Mouse (Mus musculus) embryonic facial prominence, embryonic 15.5 days (tissue): ENCODE measurements around the gene Slc10a6. TPM values are rescaled to one million over a fixed set of nuclear protein-coding genes. Genes with fewer than 3 reads are reported as not detected.

Experiments used
- ATAC-seq: fragments of 200-750 bp; cut with Nextera tagmentation; 2 replicates; pipeline ENCODE4 v1.8.0; 2017; ENCODE audit warnings: low read depth, moderate TSS enrichment; ENCODE audit not compliant: insufficient number of reproducible peaks, low FRiP score, low TSS enrichment
- H3K27ac ChIP-seq: fragments of 300-500 bp; sonication (generic); replicated peaks from 2 replicates; pipeline ENCODE4 v1.5.1; 2015; ENCODE audit warnings: mild to moderate bottlenecking, inconsistent platforms
- H3K27me3 ChIP-seq: fragments of 300-500 bp; sonication (generic); 2 replicates; pipeline ENCODE4 v1.6.1; 2015; ENCODE audit warnings: inconsistent platforms
- H3K36me3 ChIP-seq: fragments of 300-500 bp; sonication (generic); 2 replicates; pipeline ENCODE4 v1.6.1; 2015; ENCODE audit warnings: mild to moderate bottlenecking, inconsistent platforms
- H3K4me1 ChIP-seq: fragments of 300-500 bp; sonication (generic); 2 replicates; pipeline ENCODE4 v1.6.1; 2015; ENCODE audit warnings: inconsistent platforms
- H3K4me2 ChIP-seq: fragments of 300-500 bp; sonication (generic); replicated peaks from 2 replicates; pipeline ENCODE4 v1.6.1; 2015; ENCODE audit warnings: mild to moderate bottlenecking, inconsistent platforms
- H3K4me3 ChIP-seq: fragments of 300-500 bp; sonication (generic); replicated peaks from 2 replicates; pipeline ENCODE4 v1.5.1; 2015; ENCODE audit warnings: mild to moderate bottlenecking, inconsistent platforms
- H3K9ac ChIP-seq: fragments of 300-500 bp; sonication (generic); 2 replicates; pipeline ENCODE4 v1.6.1; 2015; ENCODE audit warnings: inconsistent platforms
- H3K9me3 ChIP-seq: fragments of 300-500 bp; sonication (generic); replicated peaks from 2 replicates; pipeline ENCODE4 v1.6.1; 2016; ENCODE audit warnings: inconsistent platforms
- WGBS: fragments of 180-500 bp; shearing (Covaris S2); methylation state at CpG from one replicate; pipeline ENCODE4 v1.1.7; 2015; 5-methylcytosine and 5-hydroxymethylcytosine counted together
- polyA plus RNA-seq: library from polyadenylated mRNA; unstranded; fragments of >200 nt; fragmentation: Nextera tagmentation; extraction: Ambion mirVana; gene quantifications from 2 replicates; pipeline ENCODE4 v1.2.1, GENCODE M21; 2015

The Slc10a6 gene
- polyA plus RNA-seq, result 7.8 TPM in 2 replicates

DNA sequence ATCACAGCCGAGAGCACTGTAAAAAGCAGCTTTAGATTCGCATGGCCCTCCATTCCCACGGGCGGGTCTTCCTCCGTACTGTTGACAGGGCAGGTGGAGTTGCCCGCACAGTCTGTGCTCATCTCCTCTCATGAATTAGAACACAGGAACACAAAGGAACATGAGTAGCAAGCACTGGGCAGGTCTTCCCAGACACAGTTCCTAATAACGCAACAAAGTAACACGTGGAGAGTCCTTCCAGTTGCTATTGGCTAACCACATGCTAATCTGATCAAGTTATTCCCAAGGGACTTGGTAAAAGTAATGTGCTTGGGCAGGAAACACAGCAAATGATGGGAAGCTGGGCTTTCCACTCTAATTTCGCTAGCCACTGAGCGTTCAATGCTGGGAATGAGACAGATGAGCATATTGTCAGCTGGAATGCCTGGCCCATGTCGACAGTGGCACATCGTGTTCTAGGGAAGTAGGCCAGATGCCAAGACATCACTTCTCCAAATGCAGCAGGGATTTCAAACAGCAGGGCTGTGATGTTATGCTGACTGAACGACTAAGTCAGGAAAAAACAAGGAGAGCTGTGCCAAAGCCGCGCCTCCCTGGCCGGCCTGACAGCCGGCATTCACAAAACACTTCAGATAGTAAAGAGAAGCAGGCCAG is at the start of gene Slc10a6:
Slc10a6 (minus strand) TSS at position 293 of the 654 bp plus-strand sequence.
- ATAC-seq, result peak; percentile 84
- H3K4me3 ChIP-seq, result 0 out of 2 replicates have a peak within 1 kb of the TSS, but pooled peaks have one; percentile 1
- H3K36me3 ChIP-seq, result no peaks in the 10 kb centered on the region
- no peaks in the 10 kb centered on the region for H3K9me3 ChIP-seq
- H3K27ac ChIP-seq, result peak within 1 kb of the TSS; percentile 78
- peak within 1 kb of the TSS; percentile 16; the same call in 1 of the 2 replicates for H3K4me2 ChIP-seq
- H3K27me3 ChIP-seq, result no peaks in the 10 kb centered on the region
- WGBS, result 36% methylated on average over 17 of the region's 17 CpGs
- H3K4me1 ChIP-seq, result peaks cover 16% of the 10 kb centered on the region
- no peak within 1 kb of the TSS for H3K9ac ChIP-seq

- Histone ChIP-seq H3K4me1 (no peaks in the 10 kb centered on the region), H3K9me3 (no peaks in the 10 kb centered on the region), H3K27ac (no peak overlapping the region), H3K36me3 (no peaks in the 10 kb centered on the region), H3K9ac (no peak overlapping the region), H3K27me3 (no peaks in the 10 kb centered on the region), H3K4me2 (no peak overlapping the region), H3K4me3 (no peak overlapping the region)
- ATAC-seq, result no peak
- 89% methylated on average over 5 of the region's 5 CpGs for WGBS
These were observed 49.8 kb upstream of the Slc10a6 start for GRCm38 (mm10) chr5:103678974-103679373.

DNA sequence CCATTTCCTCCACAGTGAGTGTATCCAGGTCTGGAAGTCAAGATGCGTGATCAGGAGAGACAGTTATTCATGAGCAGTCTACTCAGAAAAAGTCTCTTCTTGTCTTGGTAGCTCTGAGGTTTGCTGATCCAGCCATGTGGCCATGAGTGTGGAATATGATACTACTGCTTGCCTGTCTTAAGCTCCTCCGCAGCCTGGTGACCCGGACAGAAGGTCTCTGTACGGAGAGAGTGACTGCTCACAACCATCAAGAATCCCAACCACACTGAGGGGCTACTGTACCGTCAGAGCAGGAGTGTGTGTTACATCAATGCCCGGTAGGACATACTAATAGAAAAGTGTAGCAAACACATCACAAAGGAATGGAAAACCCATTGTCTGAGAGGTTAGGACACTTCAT is 48.7 kb upstream of the Slc10a6 start:
- ATAC-seq, result no peak
- no peak overlapping the region for H3K4me2 ChIP-seq
- H3K36me3 ChIP-seq, result no peaks in the 10 kb centered on the region
- no peak overlapping the region for H3K27ac ChIP-seq
- no peaks in the 10 kb centered on the region for H3K27me3 ChIP-seq
- no peak overlapping the region for H3K9ac ChIP-seq
- no peaks in the 10 kb centered on the region for H3K9me3 ChIP-seq
- 67% methylated on average over 6 of the region's 6 CpGs for WGBS
- H3K4me3 ChIP-seq, result no peak overlapping the region
- H3K4me1 ChIP-seq, result no peaks in the 10 kb centered on the region

DNA sequence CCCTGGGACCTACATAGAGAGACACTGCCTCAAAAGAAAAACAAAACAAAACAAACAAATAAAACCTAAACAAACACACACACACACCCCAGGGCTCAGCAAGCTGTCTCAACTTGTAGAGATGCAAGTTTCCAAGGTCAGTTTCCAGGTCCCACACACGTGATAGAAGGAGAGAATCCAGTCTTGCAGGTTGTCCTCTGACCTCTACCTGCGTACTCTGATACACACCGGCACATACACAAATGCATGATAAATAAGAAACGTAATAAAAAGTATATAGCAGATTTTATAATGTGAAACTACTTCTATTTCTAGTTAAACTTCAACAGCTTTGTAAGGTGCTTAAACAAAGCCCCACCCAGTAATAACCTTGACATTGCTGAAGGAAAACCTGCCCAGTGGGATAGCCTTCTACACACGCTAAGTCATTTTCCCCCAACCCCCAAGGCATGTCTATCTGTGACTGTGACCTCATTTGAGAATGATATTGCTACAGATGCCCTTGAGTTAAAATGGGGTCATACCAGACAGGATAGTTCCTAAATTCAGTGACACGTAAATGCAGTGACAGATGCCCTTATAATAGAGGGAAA is 47.2 kb upstream of the Slc10a6 start:
- Histone ChIP-seq H3K4me3 (no peak overlapping the region), H3K4me1 (no peaks in the 10 kb centered on the region), H3K4me2 (no peak overlapping the region), H3K9me3 (no peaks in the 10 kb centered on the region), H3K27me3 (no peaks in the 10 kb centered on the region), H3K9ac (no peak overlapping the region), H3K36me3 (no peaks in the 10 kb centered on the region), H3K27ac (no peak overlapping the region)
- no peak for ATAC-seq
- 85% methylated on average over 6 of the region's 6 CpGs for WGBS

- WGBS, result 31% methylated on average over 6 of the region's 6 CpGs
- Histone ChIP-seq H3K27ac (no peak overlapping the region; the same call in 1 of the 2 replicates), H3K4me1 (no peaks in the 10 kb centered on the region), H3K9me3 (no peaks in the 10 kb centered on the region), H3K4me3 (no peak overlapping the region), H3K4me2 (no peak overlapping the region), H3K9ac (no peak overlapping the region), H3K27me3 (no peaks in the 10 kb centered on the region), H3K36me3 (no peaks in the 10 kb centered on the region)
- ATAC-seq, result peak; percentile 54; the same call in 1 of the 2 replicates
These were observed 45.3 kb upstream of the Slc10a6 start for GRCm38 (mm10) chr5:103674482-103674881.

- 70% methylated on average over 4 of the region's 4 CpGs for WGBS
- no peak for ATAC-seq
These were observed 44.4 kb upstream of the Slc10a6 start for GRCm38 (mm10) chr5:103673611-103674010.

DNA sequence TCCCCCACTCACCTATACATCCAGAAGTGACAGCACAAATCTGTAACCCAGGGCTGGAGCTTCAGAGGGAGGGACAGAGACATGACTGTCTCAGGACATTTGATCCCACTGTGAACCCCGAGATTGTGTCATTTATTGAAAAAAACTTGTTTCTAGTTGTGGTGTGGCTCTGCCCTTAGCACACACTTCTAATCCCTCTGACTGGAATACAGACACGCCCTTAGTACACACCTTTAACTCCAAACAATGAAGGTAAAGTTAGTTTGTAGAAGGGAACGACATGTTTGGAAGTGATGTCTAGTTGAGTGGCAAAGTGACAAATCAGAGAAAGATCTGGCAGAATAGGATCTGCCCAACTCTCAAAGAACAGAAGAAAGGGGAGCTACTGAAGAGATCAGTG is 42.7 kb upstream of the Slc10a6 start:
- Histone ChIP-seq H3K27ac (no peak overlapping the region), H3K9me3 (no peaks in the 10 kb centered on the region), H3K4me1 (no peaks in the 10 kb centered on the region), H3K4me2 (no peak overlapping the region), H3K4me3 (no peak overlapping the region), H3K9ac (no peak overlapping the region), H3K27me3 (no peaks in the 10 kb centered on the region), H3K36me3 (no peaks in the 10 kb centered on the region)
- no peak for ATAC-seq
- 59% methylated on average over 3 of the region's 3 CpGs for WGBS

More at GRCm38 (mm10) chr5:103673611-103674010, 44.4 kb upstream of the Slc10a6 start:
- Histone ChIP-seq H3K9me3 (no peaks in the 10 kb centered on the region), H3K4me1 (no peaks in the 10 kb centered on the region), H3K9ac (no peak overlapping the region), H3K36me3 (no peaks in the 10 kb centered on the region), H3K4me2 (no peak overlapping the region), H3K27me3 (no peaks in the 10 kb centered on the region), H3K4me3 (no peak overlapping the region), H3K27ac (no peak overlapping the region)

DNA sequence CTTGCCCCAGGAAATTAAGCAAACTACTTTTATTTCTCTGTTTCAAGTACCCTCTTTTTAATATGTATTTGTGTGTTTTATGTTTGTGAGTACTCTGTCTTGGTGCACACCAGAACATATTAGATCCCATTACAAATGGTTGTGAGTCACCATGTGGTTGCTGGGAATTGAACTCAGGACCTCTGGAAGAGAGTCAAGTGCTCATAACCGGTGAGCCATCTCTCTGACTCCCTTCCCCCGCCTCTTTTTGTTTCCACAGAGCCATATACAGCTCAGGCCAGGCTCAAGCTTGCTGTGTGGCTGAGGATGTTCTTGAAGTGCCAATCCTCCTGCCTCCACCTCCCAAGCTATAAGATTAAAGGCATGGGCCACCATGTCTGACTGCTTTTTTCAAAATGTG is 36.7 kb upstream of the Slc10a6 start:
- H3K36me3 ChIP-seq, result no peaks in the 10 kb centered on the region
- no peak overlapping the region for H3K9ac ChIP-seq
- 79% methylated on average over 2 of the region's 2 CpGs for WGBS
- no peak overlapping the region for H3K4me3 ChIP-seq
- no peak for ATAC-seq
- no peak overlapping the region for H3K4me2 ChIP-seq
- no peaks in the 10 kb centered on the region for H3K9me3 ChIP-seq
- H3K27ac ChIP-seq, result no peak overlapping the region
- no peaks in the 10 kb centered on the region for H3K4me1 ChIP-seq
- H3K27me3 ChIP-seq, result no peaks in the 10 kb centered on the region

GRCm38 (mm10) chr5:103664932-103665331 is 35.7 kb upstream of the Slc10a6 start:
- Histone ChIP-seq H3K4me2 (no peak overlapping the region), H3K27me3 (no peaks in the 10 kb centered on the region), H3K4me3 (no peak overlapping the region), H3K9me3 (no peaks in the 10 kb centered on the region), H3K27ac (no peak overlapping the region), H3K9ac (no peak overlapping the region), H3K4me1 (no peaks in the 10 kb centered on the region), H3K36me3 (no peaks in the 10 kb centered on the region)
- ATAC-seq, result no peak
- WGBS, result 78% methylated on average over 9 of the region's 9 CpGs

GRCm38 (mm10) chr5:103659571-103659970 is 30.4 kb upstream of the Slc10a6 start:
- WGBS, result 24% methylated on average over 3 of the region's 3 CpGs
- Histone ChIP-seq H3K9me3 (no peaks in the 10 kb centered on the region), H3K4me2 (no peak overlapping the region), H3K27me3 (no peaks in the 10 kb centered on the region), H3K9ac (no peak overlapping the region), H3K36me3 (no peaks in the 10 kb centered on the region), H3K4me1 (peaks cover 11% of the 10 kb centered on the region; the same call in 1 of the 2 replicates), H3K4me3 (no peak overlapping the region), H3K27ac (no peak overlapping the region)
- ATAC-seq, result no peak

DNA sequence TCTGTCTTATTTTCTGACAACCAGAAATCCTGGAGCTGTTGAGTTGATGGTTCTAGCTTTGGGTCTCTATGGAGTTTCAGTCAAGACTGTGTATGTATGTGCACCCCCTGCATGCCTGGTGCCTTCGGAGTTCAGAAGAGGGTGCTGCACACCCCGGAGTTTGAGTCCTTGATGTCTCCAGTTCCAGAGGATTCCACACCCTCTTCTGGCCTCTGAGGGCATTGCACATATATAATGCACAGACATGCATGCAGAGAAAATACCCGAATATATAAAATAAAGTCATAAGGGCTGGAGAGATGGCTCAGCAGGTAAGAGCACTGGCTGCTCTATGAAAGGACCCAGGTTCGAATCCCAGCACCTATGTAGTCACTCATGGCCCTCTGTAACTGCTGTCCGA is 29.7 kb upstream of the Slc10a6 start:
- ATAC-seq, result no peak
- Histone ChIP-seq H3K4me1 (peaks cover 11% of the 10 kb centered on the region; the same call in 1 of the 2 replicates), H3K9me3 (no peaks in the 10 kb centered on the region), H3K4me3 (no peak overlapping the region), H3K27me3 (no peaks in the 10 kb centered on the region), H3K9ac (no peak overlapping the region), H3K27ac (no peak overlapping the region), H3K4me2 (no peak overlapping the region), H3K36me3 (no peaks in the 10 kb centered on the region)
- WGBS, result 70% methylated on average over 5 of the region's 5 CpGs
